Mouse (Mus musculus) adrenal gland, adult (tissue): ENCODE results near the gene Gm20388.

ENCODE experiments used
- DNase-seq, 2 experiments: peaks; one replicate each; pipeline ENCODE4 v3.0.0; 2022 to 2023; ENCODE audit warnings: low spot score in 1 of 2; ENCODE audit not compliant: inconsistent age in 2 of 2

Gene Gm20388

GRCm38 (mm10) chr8:122593783-122594507 lies 2683.3 kb downstream of the Gm20388 start:
- DNase-seq, result no peak

GRCm38 (mm10) chr8:122596031-122596430 lies 2685.4 kb downstream of the Gm20388 start:
- DNase-seq, result no peak

GRCm38 (mm10) chr8:122600666-122601065 lies 2690.0 kb downstream of the Gm20388 start:
- no peak for DNase-seq

GRCm38 (mm10) chr8:122604640-122605039 lies 2694.0 kb downstream of the Gm20388 start:
- no peak for DNase-seq

GRCm38 (mm10) chr8:122605367-122605766 lies 2694.7 kb downstream of the Gm20388 start:
- DNase-seq, result no peak

GRCm38 (mm10) chr8:122606810-122607209 lies 2696.2 kb downstream of the Gm20388 start:
- DNase-seq, result no peak

GRCm38 (mm10) chr8:122610209-122610608 lies 2699.6 kb downstream of the Gm20388 start:
- no peak for DNase-seq

GRCm38 (mm10) chr8:122610612-122611277 lies 2700.1 kb downstream of the Gm20388 start:
- no peak for DNase-seq

GRCm38 (mm10) chr8:122611295-122612133 lies 2700.9 kb downstream of the Gm20388 start, which contains the start of the genes Galns and Trappc2l:
Galns (minus strand) TSS chr8:122611463.
Trappc2l (plus strand) TSS chr8:122611640.
- peak; percentile 97 to 98 for DNase-seq

- DNase-seq, result no peak
Measured at GRCm38 (mm10) chr8:122616181-122616905, 2705.7 kb downstream of the Gm20388 start.

- DNase-seq, result peak; percentile 79 to 93
Measured at GRCm38 (mm10) chr8:122617947-122618546, 2707.4 kb downstream of the Gm20388 start.

GRCm38 (mm10) chr8:122618660-122619378 lies 2708.2 kb downstream of the Gm20388 start:
- DNase-seq, result no peak

GRCm38 (mm10) chr8:122620446-122620845 lies 2709.8 kb downstream of the Gm20388 start:
- DNase-seq, result no peak

GRCm38 (mm10) chr8:122622727-122623126 lies 2712.1 kb downstream of the Gm20388 start, which contains the start of gene Pabpn1l:
Pabpn1l (minus strand) TSS chr8:122622739.
- DNase-seq, result no peak

GRCm38 (mm10) chr8:122623844-122624642 lies 2713.4 kb downstream of the Gm20388 start:
- DNase-seq, result peak in 1 of 2 experiments; percentile 39

GRCm38 (mm10) chr8:122624653-122625052 lies 2714.0 kb downstream of the Gm20388 start:
- no peak for DNase-seq

- DNase-seq, result no peak
Measured at GRCm38 (mm10) chr8:122625811-122626210, 2715.2 kb downstream of the Gm20388 start.

GRCm38 (mm10) chr8:122626896-122627295 lies 2716.3 kb downstream of the Gm20388 start:
- DNase-seq, result no peak

GRCm38 (mm10) chr8:122629388-122629787 lies 2718.7 kb downstream of the Gm20388 start:
- no peak for DNase-seq
